ENCODE assay signal across 18 mouse cellular contexts in genomic region chr3:157206752-157207151, GRCm38 (mm10).
"Had no signal": no experiment of that assay in that cellular context is flagged by ENCODE, and none has a peak within 500 bp of the region (broad histone marks: within the 10 kb centered on the region; RNA-seq: fewer than 3 reads in every experiment).

No protein-coding gene starts in this region.

- DNase-seq: lung, adult 18-20 months; lung, embryonic 14.5 days; lung, postnatal 10 days; lung, postnatal 4 days; retina, postnatal 1 day; right cerebral cortex, adult 18-20 months; right cerebral cortex, postnatal 25 days; right cerebral cortex, postnatal 4 days; spleen, adult 18-20 months; thymus, adult 18-20 months; thymus, postnatal 14 days; thymus, postnatal 36 days had no signal

- H3K4me3 ChIP-seq: midbrain, embryonic 10.5 days; midbrain, embryonic 12.5 days; midbrain, embryonic 15.5 days; myocyte; neural tube, embryonic 13.5 days; neural tube, embryonic 15.5 days had no signal

- H3K9me3 ChIP-seq: midbrain, embryonic 10.5 days; midbrain, embryonic 12.5 days; midbrain, embryonic 15.5 days; neural tube, embryonic 13.5 days; neural tube, embryonic 15.5 days had no signal

- H3K27ac ChIP-seq: midbrain, embryonic 10.5 days; midbrain, embryonic 12.5 days; midbrain, embryonic 15.5 days; neural tube, embryonic 13.5 days; neural tube, embryonic 15.5 days had no signal

- H3K4me1 ChIP-seq: midbrain, embryonic 12.5 days; midbrain, embryonic 15.5 days; neural tube, embryonic 13.5 days; neural tube, embryonic 15.5 days had no signal

- H3K36me3 ChIP-seq: midbrain, embryonic 10.5 days; midbrain, embryonic 12.5 days; midbrain, embryonic 15.5 days; neural tube, embryonic 13.5 days; neural tube, embryonic 15.5 days had no signal

- ATAC-seq: midbrain, embryonic 15.5 days had no signal

- H3K27me3 ChIP-seq: midbrain, embryonic 12.5 days; midbrain, embryonic 15.5 days; neural tube, embryonic 13.5 days; neural tube, embryonic 15.5 days had no signal

- H3K9ac ChIP-seq: lung, embryonic 14.5 days; midbrain, embryonic 12.5 days; midbrain, embryonic 15.5 days; neural tube, embryonic 13.5 days; neural tube, embryonic 15.5 days had no signal

- H3K4me2 ChIP-seq: lung, embryonic 14.5 days; midbrain, embryonic 12.5 days; midbrain, embryonic 15.5 days; neural tube, embryonic 13.5 days; neural tube, embryonic 15.5 days had no signal
